Mouse (Mus musculus) cerebellum, adult 9-10 months (tissue): ENCODE measurements around the gene Dlgap1.

Experiments used
- DNase-seq: peaks from one replicate; pipeline ENCODE4 v3.0.0; 2022

The Dlgap1 gene

GRCm38 (mm10) chr17:70765976-70766375, 797.1 kb downstream of the Dlgap1 start:
- DNase-seq: no peak

GRCm38 (mm10) chr17:70772120-70772899, 803.4 kb downstream of the Dlgap1 start:
- DNase-seq: no peak

GRCm38 (mm10) chr17:70779770-70780169, 810.9 kb downstream of the Dlgap1 start:
- DNase-seq: no peak

GRCm38 (mm10) chr17:70780726-70781689, 812.1 kb downstream of the Dlgap1 start:
- DNase-seq: no peak

- no peak for DNase-seq
Measured at GRCm38 (mm10) chr17:70783273-70783672, 814.4 kb downstream of the Dlgap1 start.

GRCm38 (mm10) chr17:70787366-70787765, 818.5 kb downstream of the Dlgap1 start:
- DNase-seq: no peak

- DNase-seq: no peak
Measured at GRCm38 (mm10) chr17:70790801-70791200, 821.9 kb downstream of the Dlgap1 start.

- peak; percentile 58 for DNase-seq
Measured at GRCm38 (mm10) chr17:70791596-70792275, 822.9 kb downstream of the Dlgap1 start.

- peak; percentile 20 for DNase-seq
Measured at GRCm38 (mm10) chr17:70794291-70794690, 825.4 kb downstream of the Dlgap1 start.

- no peak for DNase-seq
Measured at GRCm38 (mm10) chr17:70794722-70795121, 825.8 kb downstream of the Dlgap1 start.

GRCm38 (mm10) chr17:70795196-70795595, 826.3 kb downstream of the Dlgap1 start:
- DNase-seq: no peak

- DNase-seq: no peak
Measured at GRCm38 (mm10) chr17:70796940-70797772, 828.3 kb downstream of the Dlgap1 start.

- no peak for DNase-seq
Measured at GRCm38 (mm10) chr17:70797773-70798045, 828.8 kb downstream of the Dlgap1 start.

- no peak for DNase-seq
Measured at GRCm38 (mm10) chr17:70799266-70799665, 830.4 kb downstream of the Dlgap1 start.

GRCm38 (mm10) chr17:70802022-70802421, 833.1 kb downstream of the Dlgap1 start:
- DNase-seq: no peak

- no peak for DNase-seq
Measured at GRCm38 (mm10) chr17:70805866-70806265, 837.0 kb downstream of the Dlgap1 start.

- no peak for DNase-seq
Measured at GRCm38 (mm10) chr17:70806600-70806999, 837.7 kb downstream of the Dlgap1 start.

- no peak for DNase-seq
Measured at GRCm38 (mm10) chr17:70807885-70808284, 839.0 kb downstream of the Dlgap1 start.

- DNase-seq: no peak
Measured at GRCm38 (mm10) chr17:70808837-70809236, 840.0 kb downstream of the Dlgap1 start.

- DNase-seq: no peak
Measured at GRCm38 (mm10) chr17:70809776-70810175, 840.9 kb downstream of the Dlgap1 start.

- no peak for DNase-seq
Measured at GRCm38 (mm10) chr17:70810795-70811194, 841.9 kb downstream of the Dlgap1 start.

GRCm38 (mm10) chr17:70815001-70815400, 846.1 kb downstream of the Dlgap1 start:
- no peak for DNase-seq
